Mouse (Mus musculus) heart, embryonic 12.5 days (tissue): Measurements from ENCODE around the gene Rab1b. TPM values are rescaled to one million over a fixed set of nuclear protein-coding genes. Genes with fewer than 3 reads are reported as not detected.
"Not testable (repeated sequence)": the region's sequence is repeated elsewhere in the genome, so short reads cannot be mapped to it uniquely, and the experiment has no call there.

Experiments used
- ATAC-seq: fragments of 200-750 bp; cut with Nextera tagmentation; 2 replicates; pipeline ENCODE4 v1.8.0; 2017; ENCODE audit warnings: moderate TSS enrichment, moderate library complexity; ENCODE audit not compliant: insufficient number of reproducible peaks, low FRiP score
- H3K27ac ChIP-seq: fragments of 300-500 bp; sonication (generic); 2 replicates; pipeline ENCODE4 v1.5.1; 2016; ENCODE audit warnings: mild to moderate bottlenecking, moderate library complexity; ENCODE audit not compliant: poor library complexity, severe bottlenecking
- H3K27me3 ChIP-seq: fragments of 300-500 bp; sonication (generic); replicated peaks from 2 replicates; pipeline ENCODE4 v1.6.1; 2016; ENCODE audit warnings: mild to moderate bottlenecking, moderate library complexity
- H3K36me3 ChIP-seq: fragments of 300-500 bp; sonication (generic); 2 replicates; pipeline ENCODE4 v1.6.1; 2016; ENCODE audit warnings: mild to moderate bottlenecking, moderate library complexity
- H3K4me1 ChIP-seq: fragments of 300-500 bp; sonication (generic); replicated peaks from 2 replicates; pipeline ENCODE4 v1.6.1; 2016; ENCODE audit warnings: mild to moderate bottlenecking
- H3K4me2 ChIP-seq: fragments of 300-500 bp; sonication (generic); 2 replicates; pipeline ENCODE4 v1.6.1; 2016; ENCODE audit warnings: mild to moderate bottlenecking, moderate library complexity
- H3K4me3 ChIP-seq: fragments of 300-500 bp; sonication (generic); 2 replicates; pipeline ENCODE4 v1.5.1; 2016; ENCODE audit warnings: mild to moderate bottlenecking
- H3K9ac ChIP-seq: fragments of 300-500 bp; sonication (generic); 2 replicates; pipeline ENCODE4 v1.6.1; 2016; ENCODE audit warnings: mild to moderate bottlenecking, moderate library complexity
- H3K9me3 ChIP-seq: fragments of 300-500 bp; sonication (generic); replicated peaks from 2 replicates; pipeline ENCODE4 v1.6.1; 2016; ENCODE audit warnings: mild to moderate bottlenecking, moderate library complexity
- WGBS: fragments of 180-500 bp; shearing (Covaris S2); methylation state at CpG from one replicate; pipeline ENCODE4 v1.1.7; 2016; 5-methylcytosine and 5-hydroxymethylcytosine counted together
- polyA plus RNA-seq: library from polyadenylated mRNA; unstranded; fragments of >200 nt; fragmentation: Nextera tagmentation; extraction: Ambion mirVana; gene quantifications from 2 replicates; pipeline ENCODE4 v1.2.1, GENCODE M21; 2016

Rab1b gene
- polyA plus RNA-seq, 1 experiment from 2014 or later = 218 TPM

- no peak overlapping the region for H3K27ac ChIP-seq
- peak overlapping the region; percentile 90 for H3K4me2 ChIP-seq
- 6% methylated on average over 28 of the region's 31 CpGs for WGBS
- H3K27me3 ChIP-seq = 0 out of 2 replicates have a peak, but pooled peaks cover 2% of the 10 kb centered on the region
- peaks cover 66% of the 10 kb centered on the region for H3K4me1 ChIP-seq
- H3K9me3 ChIP-seq = no peaks in the 10 kb centered on the region
- peak overlapping the region; percentile 52 for H3K4me3 ChIP-seq
- peak overlapping the region; percentile 68 for H3K9ac ChIP-seq
- H3K36me3 ChIP-seq = peaks cover 41% of the 10 kb centered on the region
- ATAC-seq = no peak
These were observed 9.1 kb downstream of the Rab1b start for GRCm38 (mm10) chr19:5097521-5098362.

- Histone ChIP-seq H3K4me1 (peaks cover 66% of the 10 kb centered on the region), H3K27ac (no peak overlapping the region), H3K9ac (no peak overlapping the region), H3K4me3 (no peak overlapping the region), H3K9me3 (no peaks in the 10 kb centered on the region), H3K36me3 (peaks cover 39% of the 10 kb centered on the region), H3K27me3 (0 out of 2 replicates have a peak, but pooled peaks cover 2% of the 10 kb centered on the region), H3K4me2 (peak overlapping the region; percentile 6; the same call in 1 of the 2 replicates)
- 4% methylated on average over 9 of the region's 9 CpGs for WGBS
- ATAC-seq = no peak
These were observed 10.9 kb downstream of the Rab1b start for GRCm38 (mm10) chr19:5095887-5096474.

DNA sequence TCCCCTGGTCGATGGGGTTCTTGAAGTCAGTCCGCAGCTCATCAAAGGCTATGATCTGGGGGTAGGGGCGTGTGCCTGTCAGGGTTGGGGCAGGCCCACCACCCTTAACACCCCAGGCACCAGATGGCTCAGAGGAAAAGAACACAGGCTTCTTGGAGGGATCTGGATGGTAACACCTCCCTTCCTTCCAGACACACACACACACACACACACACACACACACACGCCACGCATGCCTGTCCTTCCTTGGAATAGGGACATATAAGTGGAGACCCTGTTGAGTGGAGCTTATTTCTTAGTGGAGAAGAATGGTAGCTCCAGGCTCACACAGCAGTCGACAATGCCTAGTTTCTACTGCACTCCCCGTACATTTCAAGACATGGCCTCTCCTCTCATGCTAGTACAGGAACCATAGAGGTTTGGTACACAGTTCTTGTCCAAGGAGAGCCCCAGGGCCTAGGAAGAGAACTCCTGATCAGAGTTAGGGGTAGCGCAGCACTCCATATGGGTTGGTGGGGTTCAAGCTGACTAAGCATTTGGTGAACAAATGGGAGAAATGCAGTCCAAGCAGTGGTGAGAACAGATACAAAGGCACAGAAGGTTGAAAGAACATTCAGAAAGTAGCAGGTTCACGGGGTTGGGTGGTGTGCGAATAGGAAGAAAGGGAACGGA, 12.0 kb downstream of the Rab1b start:
- Histone ChIP-seq H3K4me2 (0 out of 2 replicates have a peak overlapping the region, but pooled peaks have one; percentile 0), H3K9ac (no peak overlapping the region), H3K4me3 (no peak overlapping the region), H3K9me3 (no peaks in the 10 kb centered on the region), H3K27ac (no peak overlapping the region), H3K36me3 (peaks cover 37% of the 10 kb centered on the region), H3K4me1 (peaks cover 55% of the 10 kb centered on the region), H3K27me3 (0 out of 2 replicates have a peak, but pooled peaks cover 2% of the 10 kb centered on the region)
- 49% methylated on average over 11 of the region's 11 CpGs for WGBS
- no peak for ATAC-seq

GRCm38 (mm10) chr19:5094243-5094632, 12.6 kb downstream of the Rab1b start:
- under 1% methylated on average over 21 of the region's 21 CpGs for whole genome bisulfite sequencing
- peaks cover 56% of the 10 kb centered on the region for H3K4me1 ChIP-seq
- H3K4me3 ChIP-seq = no peak overlapping the region
- H3K9ac ChIP-seq = no peak overlapping the region
- H3K9me3 ChIP-seq = no peaks in the 10 kb centered on the region
- H3K36me3 ChIP-seq = peaks cover 35% of the 10 kb centered on the region
- peak overlapping the region; percentile 8; the same call in 1 of the 2 replicates for H3K4me2 ChIP-seq
- H3K27me3 ChIP-seq = 0 out of 2 replicates have a peak, but pooled peaks cover 2% of the 10 kb centered on the region
- H3K27ac ChIP-seq = no peak overlapping the region
- ATAC-seq = peak; percentile 56

DNA sequence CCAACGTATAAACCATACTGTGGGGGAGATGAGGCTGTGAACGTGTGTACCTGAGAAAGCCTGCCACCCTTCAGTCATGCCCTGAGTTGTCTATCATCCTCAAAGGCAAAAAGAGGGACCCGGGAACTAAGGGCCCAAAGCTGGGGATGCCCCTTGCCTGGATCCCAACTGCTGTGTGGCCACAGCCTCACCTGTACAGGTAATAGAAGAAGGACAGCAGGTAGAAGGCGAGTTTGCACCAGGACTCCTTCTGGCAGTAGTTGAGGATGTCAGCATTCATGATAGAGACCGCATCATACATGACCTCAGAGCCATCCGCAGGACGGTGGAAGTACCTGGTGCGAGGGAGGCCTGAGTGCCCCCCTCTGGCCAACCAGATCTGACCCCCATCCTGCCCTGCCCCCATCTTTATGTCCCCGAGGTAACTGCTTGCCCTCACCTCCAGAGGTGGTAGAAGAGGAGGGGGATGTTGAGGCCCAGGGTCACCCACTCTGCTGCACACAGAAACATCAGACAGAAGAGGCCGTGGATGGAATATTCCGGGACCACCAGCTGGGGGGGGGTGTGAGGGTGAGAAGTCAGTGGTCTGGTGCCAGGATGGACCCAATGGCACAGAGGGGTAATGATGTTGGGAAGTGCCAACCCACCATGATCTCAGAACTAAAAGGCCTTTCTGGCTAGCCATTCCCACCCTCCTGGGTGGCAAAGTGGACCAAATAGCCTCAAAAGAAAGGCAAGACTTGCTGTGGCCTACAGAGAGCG, 13.2 kb downstream of the Rab1b start:
- WGBS = 66% methylated on average over 12 of the region's 12 CpGs
- peaks cover 34% of the 10 kb centered on the region for H3K36me3 ChIP-seq
- 0 out of 2 replicates have a peak, but pooled peaks cover 2% of the 10 kb centered on the region for H3K27me3 ChIP-seq
- H3K9me3 ChIP-seq = no peaks in the 10 kb centered on the region
- peaks cover 54% of the 10 kb centered on the region for H3K4me1 ChIP-seq
- H3K4me2 ChIP-seq = peak overlapping the region; percentile 8; the same call in 1 of the 2 replicates
- peak; percentile 1; the same call in 1 of the 2 replicates for ATAC-seq
- no peak overlapping the region for H3K4me3 ChIP-seq
- no peak overlapping the region for H3K9ac ChIP-seq
- H3K27ac ChIP-seq = no peak overlapping the region

- Histone ChIP-seq H3K4me1 (peaks cover 47% of the 10 kb centered on the region), H3K9ac (no peak overlapping the region), H3K27me3 (0 out of 2 replicates have a peak, but pooled peaks cover 2% of the 10 kb centered on the region), H3K9me3 (no peaks in the 10 kb centered on the region), H3K4me3 (no peak overlapping the region), H3K36me3 (peaks cover 34% of the 10 kb centered on the region), H3K27ac (no peak overlapping the region), H3K4me2 (no peak overlapping the region)
- WGBS = 90% methylated on average over 10 of the region's 10 CpGs
- ATAC-seq = no peak
These were observed 14.8 kb downstream of the Rab1b start for GRCm38 (mm10) chr19:5092083-5092482.

DNA sequence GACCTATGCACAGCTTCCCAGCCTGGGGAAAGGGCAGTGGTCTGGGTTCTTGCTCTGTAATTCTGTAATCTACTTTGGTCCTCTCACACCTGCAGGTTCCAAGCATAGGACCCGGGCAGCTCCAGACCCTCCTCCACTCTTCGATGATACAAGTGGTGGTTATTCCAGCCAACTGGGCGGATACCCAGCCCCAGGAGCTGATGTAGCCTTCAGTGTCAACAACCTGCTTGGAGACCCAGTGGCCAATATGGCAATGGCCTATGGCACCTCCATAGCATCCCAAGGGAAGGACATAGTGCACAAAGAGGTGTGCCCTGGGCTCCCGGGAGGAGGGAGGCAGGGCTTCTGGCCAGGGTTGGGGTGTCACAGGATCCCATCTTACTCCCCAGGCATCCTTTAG, 17.5 kb downstream of the Rab1b start:
- H3K4me2 ChIP-seq = peak overlapping the region; percentile 86
- peak overlapping the region; percentile 73 for H3K4me3 ChIP-seq
- peak overlapping the region; percentile 79; the same call in 1 of the 2 replicates for H3K9ac ChIP-seq
- peaks cover 30% of the 10 kb centered on the region for H3K4me1 ChIP-seq
- H3K27me3 ChIP-seq = peaks cover 22% of the 10 kb centered on the region
- no peaks in the 10 kb centered on the region for H3K9me3 ChIP-seq
- WGBS = 88% methylated on average over 4 of the region's 4 CpGs
- no peak overlapping the region for H3K27ac ChIP-seq
- no peak for ATAC-seq
- H3K36me3 ChIP-seq = peaks cover 34% of the 10 kb centered on the region

DNA sequence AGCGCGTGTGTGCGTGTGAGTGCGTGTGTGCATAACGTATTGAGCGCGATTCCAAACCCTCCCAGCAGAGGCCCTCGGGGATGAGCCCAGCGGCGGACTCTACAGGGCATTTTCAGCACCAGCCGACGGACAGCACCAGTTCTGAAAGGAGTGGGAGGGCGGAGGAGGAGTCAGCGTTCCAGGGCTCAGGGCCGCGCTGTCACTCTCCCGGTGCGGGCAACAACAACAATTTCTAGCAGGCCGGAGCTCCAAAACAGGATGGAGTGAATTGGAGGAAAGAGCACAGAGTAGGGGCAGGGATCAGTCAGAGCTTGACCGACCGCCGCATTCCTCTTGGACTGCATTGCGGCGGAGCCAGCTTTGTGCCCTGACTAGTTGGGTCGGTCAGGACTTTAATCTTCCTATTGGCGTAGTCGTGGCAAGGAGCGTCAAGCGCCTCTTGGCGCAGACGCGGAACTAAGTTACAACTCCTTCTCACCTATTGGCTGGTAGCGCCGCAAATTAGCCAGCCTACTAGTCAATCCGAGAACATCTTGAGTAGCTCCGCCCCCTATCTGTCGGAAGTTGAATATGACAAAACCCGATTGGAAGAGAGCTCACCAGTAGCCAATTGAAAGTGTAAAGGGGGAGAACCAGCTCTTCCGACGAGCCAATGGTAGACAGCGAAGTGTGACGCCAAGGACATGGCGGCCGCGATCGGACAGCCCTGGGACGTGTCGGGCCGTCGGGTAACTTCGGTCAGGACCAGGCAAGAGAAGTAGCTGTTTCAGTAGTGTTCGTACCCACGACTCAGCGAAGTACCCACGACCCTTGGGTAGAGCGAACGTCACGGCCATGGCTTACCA, 18.8 kb downstream of the Rab1b start, which contains the start of gene Yif1a:
TSS of gene Yif1a (plus strand) at position 655 of the 845 bp plus-strand sequence.
- peak; percentile 88 for ATAC-seq
- Histone ChIP-seq H3K4me2 (peak within 1 kb of the TSS; percentile 86), H3K36me3 (peaks cover 32% of the 10 kb centered on the region), H3K9ac (peak within 1 kb of the TSS; percentile 79), H3K27me3 (peaks cover 34% of the 10 kb centered on the region), H3K4me3 (peak within 1 kb of the TSS; percentile 73), H3K9me3 (no peaks in the 10 kb centered on the region), H3K4me1 (peaks cover 25% of the 10 kb centered on the region), H3K27ac (peak within 1 kb of the TSS; percentile 69)
- WGBS = under 1% methylated on average over 58 of the region's 58 CpGs

GRCm38 (mm10) chr19:5086533-5086932, 20.3 kb downstream of the Rab1b start:
- not testable (repeated sequence) for H3K4me2 ChIP-seq, H3K4me3 ChIP-seq, H3K27ac ChIP-seq, H3K9ac ChIP-seq, H3K9me3 ChIP-seq, ATAC-seq
- Histone ChIP-seq H3K4me1 (peaks cover 25% of the 10 kb centered on the region), H3K27me3 (peaks cover 50% of the 10 kb centered on the region), H3K36me3 (peaks cover 19% of the 10 kb centered on the region)
- 45% methylated on average over 4 of the region's 4 CpGs for WGBS
